Comparison of ENCODE assay signal across 18 mouse cellular contexts in genomic region chr10:89855251-89855875, GRCm38 (mm10). TPM values are rescaled to one million over a fixed set of nuclear protein-coding genes. Genes with fewer than 3 reads are reported as not detected.
DNase-seq lines count a peak whose midpoint lies in the region; ATAC-seq and TF ChIP-seq lines count a peak whose summit lies in the region.
"Had no signal": no experiment of that assay in that cellular context is flagged by ENCODE, and none has a peak within 500 bp of the region (broad histone marks: within the 10 kb centered on the region; RNA-seq: fewer than 3 reads in every experiment).

No protein-coding gene starts in this region.

- H3K36me3 ChIP-seq in limb, embryonic 14.5 days (ENCODE audit: control insufficient read depth, insufficient read depth, low read length), result no peaks in the 10 kb centered on the region
- H3K36me3 ChIP-seq in liver, embryonic 12.5 days, result no peaks in the 10 kb centered on the region
- H3K36me3 ChIP-seq: heart, embryonic 15.5 days; liver, embryonic 15.5 days; midbrain, embryonic 10.5 days; neural tube, embryonic 13.5 days; stomach, embryonic 15.5 days had no signal

- no peak overlapping the region for H3K4me3 ChIP-seq in limb, embryonic 14.5 days (replicated peaks; ENCODE audit: low read length)
- H3K4me3 ChIP-seq in liver, embryonic 12.5 days, result no peak overlapping the region
- H3K4me3 ChIP-seq: heart, embryonic 15.5 days; liver, embryonic 15.5 days; midbrain, embryonic 10.5 days; neural tube, embryonic 13.5 days; stomach, embryonic 15.5 days had no signal

- no peaks in the 10 kb centered on the region for H3K9me3 ChIP-seq in limb, embryonic 14.5 days (ENCODE audit: control insufficient read depth, low read length)
- no peaks in the 10 kb centered on the region for H3K9me3 ChIP-seq in liver, embryonic 12.5 days (replicated peaks)
- H3K9me3 ChIP-seq: heart, embryonic 15.5 days; liver, embryonic 15.5 days; midbrain, embryonic 10.5 days; neural tube, embryonic 13.5 days; stomach, embryonic 15.5 days had no signal

- H3K4me2 ChIP-seq in limb, embryonic 14.5 days (replicated peaks; ENCODE audit: low read depth, low read length, severe bottlenecking), result no peak overlapping the region
- H3K4me2 ChIP-seq in liver, embryonic 12.5 days, result no peak overlapping the region
- H3K4me2 ChIP-seq: heart, embryonic 15.5 days; liver, embryonic 15.5 days; neural tube, embryonic 13.5 days; stomach, embryonic 15.5 days had no signal

- WGBS in limb, embryonic 14.5 days, result 46% methylated on average over 5 of the region's 5 CpGs
- WGBS in liver, embryonic 12.5 days (ENCODE audit: insufficient replicate concordance), result 70% methylated on average over 5 of the region's 5 CpGs

- peak; percentile 56 for DNase-seq in heart, adult 11 months
- DNase-seq in heart, adult 8-10 months (ENCODE audit: low spot score), result no peak
- DNase-seq in brain, adult 2 months (ENCODE audit: low read depth, low spot score), result peak; percentile 78
- peak; percentile 67 to 84 for DNase-seq in layer of hippocampus, adult 18-20 months (ENCODE audit: low spot score in 2 of 2)
- peak; percentile 21 for DNase-seq in limb, embryonic 14.5 days (ENCODE audit: low spot score)
- no peak for DNase-seq in frontal cortex, postnatal 25 days (ENCODE audit: low spot score in 2 of 2)
- DNase-seq: adrenal gland, postnatal 36 days; kidney, postnatal 14 days; lung, postnatal 14 days had no signal

- no peak overlapping the region for H3K9ac ChIP-seq in limb, embryonic 14.5 days (ENCODE audit: low read depth, low read length, severe bottlenecking)
- H3K9ac ChIP-seq in liver, embryonic 12.5 days, result no peak overlapping the region
- H3K9ac ChIP-seq: heart, embryonic 15.5 days; liver, embryonic 15.5 days; neural tube, embryonic 13.5 days; stomach, embryonic 15.5 days had no signal

- no peak; the same call in 1 of the 2 replicates for ATAC-seq in limb, embryonic 14.5 days (ENCODE audit: low FRiP score, low read depth)
- ATAC-seq in liver, embryonic 12.5 days, result no peak
- ATAC-seq: intestine, embryonic 16.5 days had no signal

- TF ChIP-seq POLR2A in limb, embryonic 14.5 days (IDR thresholded peaks at IDR 0.05; ENCODE audit: borderline replicate concordance, extremely low read depth, insufficient read depth, insufficient read length), result no peak

- H3K27ac ChIP-seq in limb, embryonic 14.5 days (replicated peaks; ENCODE audit: low read depth, low read length), result no peak overlapping the region
- H3K27ac ChIP-seq in liver, embryonic 12.5 days, result no peak overlapping the region
- H3K27ac ChIP-seq: heart, embryonic 15.5 days; liver, embryonic 15.5 days; midbrain, embryonic 10.5 days; neural tube, embryonic 13.5 days; stomach, embryonic 15.5 days had no signal

- H3K4me1 ChIP-seq in limb, embryonic 14.5 days (ENCODE audit: control insufficient read depth, insufficient read depth, low read length), result peaks cover 6% of the 10 kb centered on the region; the same call in 1 of the 2 replicates
- no peaks in the 10 kb centered on the region for H3K4me1 ChIP-seq in liver, embryonic 12.5 days
- H3K4me1 ChIP-seq: heart, embryonic 15.5 days; liver, embryonic 15.5 days; midbrain, embryonic 10.5 days; neural tube, embryonic 13.5 days; stomach, embryonic 15.5 days had no signal

- H3K27me3 ChIP-seq in limb, embryonic 14.5 days (ENCODE audit: control insufficient read depth, insufficient read depth, low read length), result no peaks in the 10 kb centered on the region
- H3K27me3 ChIP-seq in liver, embryonic 12.5 days (replicated peaks), result no peaks in the 10 kb centered on the region
- H3K27me3 ChIP-seq: heart, embryonic 15.5 days; liver, embryonic 15.5 days; neural tube, embryonic 13.5 days; stomach, embryonic 15.5 days had no signal

RNA-seq across cellular contexts. Expression of gene Anks1b, which starts 17.9 kb away (rescaled TPM):
- total RNA-seq in heart, adult 8-10 months (2022), result 1 to 10 TPM in 1 of 4 experiments, under 1 TPM in 3; 0.37 to 2.1 (median 0.71) TPM
- total RNA-seq in layer of hippocampus, adult 18-20 months (2021), result 100 to 1,000 TPM; 488 to 500 TPM
- polyA plus RNA-seq in limb, embryonic 14.5 days (2012; rRNA removed), result 4.3 and 4.5 TPM in 2 replicates
- polyA plus RNA-seq in limb, embryonic 14.5 days (2014; fragmentation: Nextera tagmentation; extraction: Ambion mirVana), result 2.6 and 4.3 TPM in 2 replicates
- polyA plus RNA-seq in liver, embryonic 12.5 days (2016; fragmentation: Nextera tagmentation; extraction: Ambion mirVana), result 0.02 TPM in 1 of 2 replicates, not detected in the other
- total RNA-seq: common myeloid progenitor, adult 5-6 weeks; monocyte, adult 5-6 weeks had no signal

Comparison
In these comparisons a context has a peak if more than half of its experiments do, and no peak if none do; other contexts are left out.
1. DNase-seq: peak in heart, adult 11 months (single experiment), brain, adult 2 months (single experiment), layer of hippocampus, adult 18-20 months (2 of 2) and limb, embryonic 14.5 days (single experiment); none in heart, adult 8-10 months (single experiment) and frontal cortex, postnatal 25 days (0 of 2).
2. RNA of gene Anks1b, which starts 17.9 kb away (total RNA-seq): 488 to 500 TPM in layer of hippocampus, adult 18-20 months; 0.37 to 2.1 TPM in heart, adult 8-10 months; every median in the first group is over 100 times any median in the second.